Mouse (Mus musculus) liver, postnatal 0 days (tissue): Measurements from ENCODE around the gene Sowahb.

Experiments
- CTCF ChIP-seq: sonication (generic); IDR thresholded peaks from 2 replicates; pipeline ENCODE4 v1.5.1; 2016; ENCODE audit warnings: antibody characterized with exemption, low read depth
- EP300 ChIP-seq: IDR thresholded peaks from 2 replicates; pipeline ENCODE4 v1.6.1; 2016; ENCODE audit warnings: antibody characterized with exemption, low read depth, mild to moderate bottlenecking

DNA sequence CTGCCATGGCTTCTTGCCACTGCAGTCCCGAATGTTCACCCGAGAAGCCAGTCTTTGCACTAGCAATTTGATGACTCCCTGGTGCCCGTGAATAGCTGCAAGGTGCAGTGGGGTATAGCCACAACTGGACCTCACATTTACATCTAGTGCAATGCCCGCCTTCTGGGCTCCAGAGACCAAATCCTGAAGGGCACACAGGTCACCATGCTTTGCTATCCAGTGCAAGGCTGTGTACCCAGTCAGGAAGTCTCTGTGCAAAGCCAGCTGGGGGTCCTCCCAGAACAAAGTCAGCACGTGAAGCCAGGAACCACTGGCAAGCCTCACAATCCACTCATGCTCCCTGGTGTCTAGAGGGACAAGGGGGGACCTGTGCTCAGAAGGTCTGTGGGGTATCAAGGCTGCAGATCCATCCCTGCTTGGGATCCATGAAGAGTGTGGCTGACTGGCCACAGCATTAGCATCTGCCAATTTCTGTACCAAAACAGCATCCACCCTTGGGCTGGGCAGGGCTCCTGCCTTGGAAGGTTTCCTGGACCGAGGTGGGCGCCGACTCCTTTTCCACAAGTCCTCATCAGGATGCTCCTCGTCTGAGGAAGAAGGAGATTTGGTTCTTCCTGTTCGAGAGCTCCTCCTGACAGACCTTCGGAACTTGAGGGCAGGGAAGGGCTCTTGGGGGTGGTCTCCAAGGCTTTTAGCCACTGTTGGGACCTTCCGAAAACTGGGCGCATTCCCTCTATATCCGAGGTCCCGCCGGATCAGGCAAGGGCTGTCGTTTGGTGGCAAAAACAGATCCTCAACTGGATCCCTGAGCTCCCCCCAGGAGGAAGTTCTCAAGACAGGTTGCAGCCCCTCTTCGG, 1.8 kb downstream of the Sowahb start:
- TF ChIP-seq CTCF (no peak), EP300 (no peak)
